Mouse (Mus musculus): ENCODE measurements at regions not wholly inside any gene's neighbourhood (a gene's known extent, or its start where the extent isn't known, plus 50 kb on each side); places are given as distances from the start of the nearest gene placed in this dataset.
"Not testable (repeated sequence)": the region's sequence is repeated elsewhere in the genome, so short reads cannot be mapped to it uniquely, and the experiment has no call there.

GRCm38 (mm10) chr13:97489721-97490120, 248.8 kb downstream of the Enc1 start:
- DNase-seq (ENCODE audit: inconsistent age in 2 of 2, low spot score in 1 of 2) = no peak

DNA sequence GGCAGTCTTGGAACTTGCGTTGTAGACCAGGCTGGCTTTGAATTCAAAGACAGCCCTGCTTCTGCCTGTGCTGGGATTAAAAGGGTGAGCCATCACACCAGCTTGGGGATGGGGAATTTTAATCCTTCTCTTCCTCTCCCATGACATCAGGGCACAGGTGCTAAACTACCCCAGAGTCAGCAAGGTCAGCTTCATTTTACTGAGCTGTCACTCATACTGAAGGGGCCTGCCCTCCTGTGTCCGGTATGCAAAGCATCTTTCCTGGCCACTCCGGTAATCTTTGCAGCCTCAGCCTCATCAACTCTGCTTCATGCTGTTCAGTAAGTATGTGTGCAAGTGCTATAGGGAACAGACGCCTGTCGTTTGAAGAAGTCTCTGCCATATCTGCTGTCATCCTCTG, 248.1 kb downstream of the Enc1 start:
- DNase-seq (ENCODE audit: inconsistent age in 2 of 2, low spot score in 1 of 2) = no peak

DNA sequence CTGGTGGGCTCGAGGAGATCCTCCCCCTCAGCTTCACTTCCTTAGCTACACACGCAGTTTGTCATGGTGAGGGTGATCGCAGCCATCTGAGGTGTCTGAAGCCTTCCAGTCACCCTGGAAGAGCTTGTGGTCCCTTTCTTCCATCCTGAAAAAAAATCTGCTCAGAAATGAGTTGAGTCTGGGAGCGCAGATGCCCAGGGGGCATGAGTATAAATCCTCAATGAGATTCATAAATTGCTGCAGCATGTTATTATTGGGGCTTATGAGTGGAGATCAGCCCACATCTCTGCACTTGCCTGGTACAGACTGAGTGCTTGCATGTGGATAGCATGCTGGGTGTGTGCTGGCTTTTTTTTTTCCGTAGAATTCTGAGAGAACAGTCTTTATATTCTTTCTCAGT, 247.6 kb downstream of the Enc1 start:
- no peak for DNase-seq (ENCODE audit: inconsistent age in 2 of 2, low spot score in 1 of 2)

GRCm38 (mm10) chr13:97487746-97488473, 247.0 kb downstream of the Enc1 start:
- DNase-seq (ENCODE audit: inconsistent age in 2 of 2, low spot score in 1 of 2) = no peak

DNA sequence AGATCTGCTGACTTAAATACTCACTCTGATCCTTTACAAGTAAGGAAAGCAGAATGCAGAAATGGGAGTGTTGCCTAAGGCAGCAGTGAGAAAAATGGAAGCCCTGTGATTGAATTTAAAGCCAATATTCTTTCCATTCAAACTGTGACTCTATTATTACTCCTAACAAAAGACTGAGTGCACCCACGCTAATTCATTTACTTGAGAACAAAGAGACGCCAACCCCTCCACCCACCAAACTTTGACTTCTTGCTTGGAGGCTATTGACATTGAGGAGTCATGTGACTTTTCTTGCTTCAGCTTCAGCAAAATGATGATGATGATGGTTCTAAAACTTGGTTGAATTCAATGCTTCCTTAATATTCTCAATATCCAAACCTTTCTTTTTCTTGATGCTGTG, 245.6 kb downstream of the Enc1 start:
- no peak for DNase-seq (ENCODE audit: inconsistent age in 2 of 2, low spot score in 1 of 2)

DNA sequence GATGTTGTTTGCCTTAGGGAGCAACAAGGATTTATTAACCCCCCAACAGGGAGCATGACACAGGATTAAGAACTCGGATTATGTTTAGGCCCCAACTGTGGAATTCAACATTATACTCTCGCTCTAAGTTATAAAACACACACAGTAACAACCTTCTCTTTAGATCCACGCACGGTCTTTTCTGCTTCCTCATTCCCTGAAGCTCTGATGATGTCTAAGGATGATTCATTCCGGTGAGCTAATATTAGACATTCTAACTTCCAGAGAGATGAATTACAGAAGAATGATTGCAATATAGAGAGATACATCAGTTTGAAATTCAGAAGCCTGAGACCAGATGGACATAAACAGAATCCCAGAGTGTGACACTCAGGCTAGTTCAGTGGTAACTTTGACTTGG, 245.0 kb downstream of the Enc1 start:
- no peak for DNase-seq (ENCODE audit: inconsistent age in 2 of 2, low spot score in 1 of 2)

DNA sequence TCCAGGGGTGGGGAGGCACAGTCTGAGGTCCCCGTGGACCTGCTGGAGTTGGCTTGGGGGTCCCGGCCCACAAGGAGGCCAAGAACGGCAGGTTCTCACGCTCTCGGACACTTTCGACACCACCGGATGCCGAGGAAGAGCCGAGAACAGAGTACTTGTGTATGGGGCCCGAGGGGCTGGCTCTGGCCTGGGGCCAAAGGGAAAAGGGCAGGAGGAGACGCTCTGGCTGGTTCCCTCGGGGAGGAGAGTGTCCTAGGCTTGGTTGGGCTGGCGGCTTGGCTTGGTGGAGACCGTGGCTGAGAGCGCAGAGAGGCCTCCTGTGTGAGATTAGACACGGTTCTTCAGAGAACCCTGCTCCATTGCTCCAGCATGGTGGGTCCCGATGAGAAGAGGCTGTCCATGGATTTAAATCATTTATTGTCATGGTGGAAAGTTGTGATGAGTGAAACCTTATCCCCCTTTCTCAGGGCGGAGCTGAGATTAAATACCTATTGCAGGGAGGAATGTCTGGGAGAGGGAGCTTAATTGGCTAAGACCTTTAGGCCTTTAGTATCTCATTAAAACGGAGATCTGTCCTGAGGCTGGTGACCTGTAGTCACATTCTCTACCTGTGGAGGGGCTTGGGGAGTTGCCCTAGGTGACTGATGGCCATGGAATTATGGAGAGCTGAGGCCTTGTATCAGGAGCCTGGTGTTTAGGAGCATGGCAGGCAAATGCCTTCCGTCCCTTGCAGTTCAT, 244.1 kb downstream of the Enc1 start:
- DNase-seq (ENCODE audit: inconsistent age in 2 of 2, low spot score in 1 of 2) = no peak

DNA sequence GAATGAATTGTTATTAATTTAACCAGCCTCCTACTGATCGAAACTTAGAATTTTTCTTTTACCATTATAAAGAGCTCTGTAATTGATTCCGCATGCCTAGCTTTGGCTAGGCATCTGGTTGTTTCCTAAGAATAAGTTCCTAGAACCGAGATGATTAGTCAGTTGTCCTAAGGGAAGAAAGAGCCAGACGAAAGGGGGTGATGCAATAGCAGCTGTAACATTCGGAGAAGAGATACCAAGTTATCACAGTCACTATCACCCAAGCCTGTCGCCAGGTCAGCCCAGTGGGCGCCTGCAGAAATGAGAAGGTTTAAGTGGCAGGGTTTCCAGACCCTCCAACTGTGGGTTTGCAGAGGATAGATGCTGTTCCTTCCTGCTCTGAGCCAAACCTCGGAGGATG, 242.8 kb downstream of the Enc1 start:
- DNase-seq (ENCODE audit: inconsistent age in 2 of 2, low spot score in 1 of 2) = peak in 1 of 2 experiments; percentile 72

- DNase-seq (ENCODE audit: inconsistent age in 2 of 2, low spot score in 1 of 2) = no peak
These were observed 241.6 kb downstream of the Enc1 start for GRCm38 (mm10) chr13:97482439-97482946.

GRCm38 (mm10) chr13:97481259-97481658, 240.4 kb downstream of the Enc1 start:
- no peak for DNase-seq (ENCODE audit: inconsistent age in 2 of 2, low spot score in 1 of 2)

DNA sequence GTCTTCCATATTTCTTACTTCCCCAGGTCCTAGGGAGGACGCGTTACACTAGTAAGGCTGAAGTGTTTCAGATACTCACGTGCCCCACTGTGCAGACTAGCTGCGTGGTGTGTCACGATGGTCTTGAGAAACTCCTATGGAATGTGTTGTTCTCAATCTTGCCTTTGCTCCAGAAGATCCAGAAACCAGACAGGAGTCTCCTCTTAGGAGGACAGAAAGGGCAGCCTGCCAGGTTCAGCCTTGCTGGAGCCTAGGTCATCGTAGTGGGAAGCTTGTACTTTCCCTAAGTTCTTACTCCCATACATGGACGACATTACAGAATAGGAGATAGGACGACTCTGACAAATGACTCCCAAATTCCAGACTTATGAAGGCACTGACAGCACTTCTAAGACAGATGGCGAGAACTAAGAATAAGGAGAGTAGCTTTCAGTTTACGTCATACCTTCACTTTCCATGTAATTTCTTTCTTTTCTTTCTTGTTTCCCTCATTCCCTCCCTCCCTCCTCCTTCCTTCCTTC, 238.2 kb downstream of the Enc1 start:
- no peak for DNase-seq (ENCODE audit: inconsistent age in 2 of 2, low spot score in 1 of 2)

- no peak for DNase-seq (ENCODE audit: inconsistent age in 2 of 2, low spot score in 1 of 2)
These were observed 233.1 kb downstream of the Enc1 start for GRCm38 (mm10) chr13:97473971-97474365.

GRCm38 (mm10) chr13:97473256-97473970, 232.5 kb downstream of the Enc1 start:
- no peak for DNase-seq (ENCODE audit: inconsistent age in 2 of 2, low spot score in 1 of 2)

GRCm38 (mm10) chr13:97469999-97470398, 229.1 kb downstream of the Enc1 start:
- DNase-seq (ENCODE audit: inconsistent age in 2 of 2, low spot score in 1 of 2) = no peak

DNA sequence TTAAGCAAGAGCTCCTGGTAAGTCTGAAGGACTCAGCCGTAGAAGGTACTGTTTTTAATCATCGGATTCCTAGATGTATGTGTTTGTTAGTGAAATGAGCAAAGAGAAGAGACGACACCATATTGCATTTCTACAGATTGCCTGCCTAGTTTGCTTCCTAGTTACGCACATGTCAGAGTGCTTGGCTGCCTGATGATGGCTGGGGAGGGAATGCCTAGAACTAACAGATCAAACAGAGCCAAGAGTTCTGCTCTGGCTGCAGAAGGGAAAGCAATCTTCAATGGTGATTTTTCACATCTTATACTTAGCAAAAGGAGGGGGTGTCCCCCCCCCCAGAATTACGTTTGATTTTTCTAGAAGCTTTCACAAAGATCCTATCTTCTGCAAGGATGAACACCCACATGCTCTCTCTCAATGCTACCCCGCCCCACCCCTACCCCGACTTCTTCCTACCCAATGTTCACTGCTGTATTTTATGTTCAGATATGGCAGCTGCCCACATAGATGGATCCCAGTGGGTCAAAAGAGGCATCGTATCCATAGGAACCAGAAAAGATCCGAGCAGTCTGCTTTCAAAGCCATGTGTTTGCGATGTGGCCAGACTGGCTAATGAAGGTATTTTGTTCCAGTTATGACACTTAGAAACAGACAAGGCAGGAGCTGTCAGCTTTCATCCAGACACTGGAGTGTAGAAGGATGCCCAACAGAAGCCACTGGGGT, 228.1 kb downstream of the Enc1 start:
- no peak for DNase-seq (ENCODE audit: inconsistent age in 2 of 2, low spot score in 1 of 2)

- DNase-seq (ENCODE audit: inconsistent age in 2 of 2, low spot score in 1 of 2) = not testable (repeated sequence)
These were observed 225.7 kb downstream of the Enc1 start for GRCm38 (mm10) chr13:97466585-97466984.

- no peak for DNase-seq (ENCODE audit: inconsistent age in 2 of 2, low spot score in 1 of 2)
These were observed 222.9 kb downstream of the Enc1 start for GRCm38 (mm10) chr13:97463798-97464197.

DNA sequence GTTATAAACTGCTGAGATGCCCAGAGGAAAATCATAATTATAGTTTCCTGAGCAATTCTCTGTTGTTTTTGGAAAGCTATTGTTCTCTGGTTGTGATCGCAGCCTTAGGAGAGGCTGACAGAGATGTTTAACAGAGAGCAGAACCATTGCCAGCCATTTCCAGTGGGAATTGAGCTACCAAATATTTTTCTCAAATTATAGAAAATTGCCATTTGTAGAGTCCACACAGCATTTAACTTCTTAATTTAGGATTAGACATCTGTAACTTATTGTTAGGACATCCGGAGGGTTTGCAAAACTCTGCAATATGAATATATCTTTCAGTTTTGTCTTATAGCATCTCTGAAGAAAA, 222.0 kb downstream of the Enc1 start:
- DNase-seq (ENCODE audit: inconsistent age in 2 of 2, low spot score in 1 of 2) = no peak

- no peak for DNase-seq (ENCODE audit: inconsistent age in 2 of 2, low spot score in 1 of 2)
These were observed 221.4 kb downstream of the Enc1 start for GRCm38 (mm10) chr13:97462110-97462883.

DNA sequence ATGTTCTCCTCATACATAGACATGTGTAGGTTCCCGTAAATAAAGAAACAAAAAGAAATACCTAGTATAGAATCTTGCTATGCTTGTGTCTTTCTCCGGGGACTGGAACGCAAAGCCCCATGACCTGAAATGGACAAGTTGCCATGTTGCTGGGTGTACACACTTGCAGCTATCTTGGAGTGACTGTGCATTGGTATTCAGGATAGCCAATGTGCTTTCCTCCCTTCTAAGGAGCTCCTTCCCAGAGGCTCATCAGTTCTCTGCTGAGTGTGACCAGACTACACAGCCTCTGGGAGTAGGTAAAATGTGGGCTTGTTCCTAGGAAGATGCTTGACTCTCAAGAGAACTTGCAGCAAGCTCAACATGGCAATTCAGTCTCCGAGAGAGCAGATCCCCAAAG, 220.3 kb downstream of the Enc1 start:
- DNase-seq (ENCODE audit: inconsistent age in 2 of 2, low spot score in 1 of 2) = no peak
